Mouse (Mus musculus) lung, embryonic 15.5 days (tissue): ENCODE measurements at regions not wholly inside any gene's neighbourhood (a gene's known extent, or its start where the extent isn't known, plus 50 kb on each side); places are given as distances from the start of the nearest gene placed in this dataset.
"Not testable (repeated sequence)": the region's sequence is repeated elsewhere in the genome, so short reads cannot be mapped to it uniquely, and the experiment has no call there.

Experiments used
- ATAC-seq: fragments of 200-750 bp; cut with Nextera tagmentation; 2 replicates; pipeline ENCODE4 v1.8.0; 2017; ENCODE audit warnings: moderate number of reproducible peaks, borderline replicate concordance; ENCODE audit not compliant: low FRiP score, low TSS enrichment; ENCODE audit errors: extremely low read depth
- H3K27ac ChIP-seq: fragments of 300-500 bp; sonication (generic); 2 replicates; pipeline ENCODE4 v1.5.1; 2015; ENCODE audit warnings: moderate library complexity, mild to moderate bottlenecking, inconsistent platforms
- H3K27me3 ChIP-seq: fragments of 300-500 bp; sonication (generic); 2 replicates; pipeline ENCODE4 v1.6.1; 2015; ENCODE audit warnings: inconsistent platforms
- H3K36me3 ChIP-seq: fragments of 300-500 bp; sonication (generic); 2 replicates; pipeline ENCODE4 v1.6.1; 2015; ENCODE audit warnings: inconsistent platforms
- H3K4me1 ChIP-seq: fragments of 300-500 bp; sonication (generic); 2 replicates; pipeline ENCODE4 v1.6.1; 2015; ENCODE audit warnings: inconsistent platforms
- H3K4me2 ChIP-seq: fragments of 300-500 bp; sonication (generic); 2 replicates; pipeline ENCODE4 v1.6.1; 2015; ENCODE audit warnings: inconsistent platforms, mild to moderate bottlenecking, moderate library complexity
- H3K4me3 ChIP-seq: fragments of 300-500 bp; sonication (generic); 2 replicates; pipeline ENCODE4 v1.5.1; 2015; ENCODE audit warnings: mild to moderate bottlenecking, inconsistent platforms
- H3K9ac ChIP-seq: fragments of 300-500 bp; sonication (generic); 2 replicates; pipeline ENCODE4 v1.6.1; 2015; ENCODE audit warnings: inconsistent platforms
- H3K9me3 ChIP-seq: fragments of 300-500 bp; sonication (generic); 2 replicates; pipeline ENCODE4 v1.6.1; 2016; ENCODE audit warnings: inconsistent platforms
- WGBS: fragments of 180-500 bp; shearing (Covaris S2); methylation state at CpG from one replicate; pipeline ENCODE4 v1.1.7; 2015; 5-methylcytosine and 5-hydroxymethylcytosine counted together

- H3K4me2 ChIP-seq: no peak overlapping the region
- 78% methylated on average over 21 of the region's 21 CpGs for WGBS
- no peaks in the 10 kb centered on the region for H3K27me3 ChIP-seq
- H3K36me3 ChIP-seq: no peaks in the 10 kb centered on the region
- H3K27ac ChIP-seq: no peak overlapping the region
- no peaks in the 10 kb centered on the region for H3K9me3 ChIP-seq
- H3K4me3 ChIP-seq: no peak overlapping the region
- H3K4me1 ChIP-seq: peaks cover 18% of the 10 kb centered on the region
- no peak overlapping the region for H3K9ac ChIP-seq
- ATAC-seq: no peak
Measured at GRCm38 (mm10) chr8:8969112-8969950, 279.0 kb upstream of the Arglu1 start.

GRCm38 (mm10) chr8:8966658-8967048 is 276.3 kb upstream of the Arglu1 start:
- WGBS: 65% methylated on average over 1 of the region's 1 CpGs
- Histone ChIP-seq H3K4me3 (no peak overlapping the region), H3K36me3 (no peaks in the 10 kb centered on the region), H3K9me3 (no peaks in the 10 kb centered on the region), H3K9ac (no peak overlapping the region), H3K27ac (no peak overlapping the region), H3K4me2 (no peak overlapping the region), H3K27me3 (no peaks in the 10 kb centered on the region), H3K4me1 (peaks cover 18% of the 10 kb centered on the region)
- ATAC-seq: no peak

GRCm38 (mm10) chr8:8965983-8966657 is 275.8 kb upstream of the Arglu1 start:
- Histone ChIP-seq H3K27me3 (no peaks in the 10 kb centered on the region), H3K4me3 (no peak overlapping the region), H3K36me3 (no peaks in the 10 kb centered on the region), H3K9me3 (no peaks in the 10 kb centered on the region), H3K27ac (peak overlapping the region; percentile 35; the same call in 1 of the 2 replicates), H3K4me1 (peaks cover 18% of the 10 kb centered on the region), H3K9ac (no peak overlapping the region), H3K4me2 (no peak overlapping the region)
- ATAC-seq: peak; percentile 81
- WGBS: 13% methylated on average over 10 of the region's 10 CpGs

- Histone ChIP-seq H3K4me1 (peaks cover 10% of the 10 kb centered on the region), H3K36me3 (no peaks in the 10 kb centered on the region), H3K27ac (no peak overlapping the region), H3K9me3 (no peaks in the 10 kb centered on the region), H3K27me3 (no peaks in the 10 kb centered on the region), H3K9ac (no peak overlapping the region), H3K4me2 (no peak overlapping the region), H3K4me3 (no peak overlapping the region)
- WGBS: 78% methylated on average over 3 of the region's 3 CpGs
- no peak for ATAC-seq
Measured at GRCm38 (mm10) chr8:8960221-8960620, 269.9 kb upstream of the Arglu1 start.

GRCm38 (mm10) chr8:8959787-8960093 is 269.4 kb upstream of the Arglu1 start:
- WGBS: 15% methylated on average over 1 of the region's 1 CpGs
- no peaks in the 10 kb centered on the region for H3K27me3 ChIP-seq
- peaks cover 10% of the 10 kb centered on the region for H3K4me1 ChIP-seq
- H3K9ac ChIP-seq: no peak overlapping the region
- no peaks in the 10 kb centered on the region for H3K36me3 ChIP-seq
- no peak overlapping the region for H3K27ac ChIP-seq
- ATAC-seq: peak; percentile 46; the same call in 1 of the 2 replicates
- no peaks in the 10 kb centered on the region for H3K9me3 ChIP-seq
- no peak overlapping the region for H3K4me2 ChIP-seq
- no peak overlapping the region for H3K4me3 ChIP-seq

GRCm38 (mm10) chr8:8959021-8959786 is 268.9 kb upstream of the Arglu1 start:
- no peak overlapping the region for H3K27ac ChIP-seq
- 53% methylated on average over 8 of the region's 8 CpGs for WGBS
- ATAC-seq: peak; percentile 23; the same call in 1 of the 2 replicates

GRCm38 (mm10) chr8:8958140-8958539 is 267.8 kb upstream of the Arglu1 start:
- not testable (repeated sequence) for H3K9ac ChIP-seq, H3K36me3 ChIP-seq, H3K27ac ChIP-seq, ATAC-seq, H3K27me3 ChIP-seq, H3K4me2 ChIP-seq, H3K4me3 ChIP-seq, H3K9me3 ChIP-seq
- 77% methylated on average over 8 of the region's 8 CpGs for WGBS
- peaks cover 10% of the 10 kb centered on the region for H3K4me1 ChIP-seq

More at GRCm38 (mm10) chr8:8959021-8959786, 268.9 kb upstream of the Arglu1 start:
- no peak overlapping the region for H3K9ac ChIP-seq
- H3K9me3 ChIP-seq: no peaks in the 10 kb centered on the region
- no peak overlapping the region for H3K4me3 ChIP-seq
- no peaks in the 10 kb centered on the region for H3K36me3 ChIP-seq
- no peak overlapping the region for H3K4me2 ChIP-seq
- no peaks in the 10 kb centered on the region for H3K27me3 ChIP-seq
- peaks cover 10% of the 10 kb centered on the region for H3K4me1 ChIP-seq

GRCm38 (mm10) chr8:8952212-8952611 is 261.9 kb upstream of the Arglu1 start:
- H3K27ac ChIP-seq: no peak overlapping the region
- no peaks in the 10 kb centered on the region for H3K27me3 ChIP-seq
- 25% methylated on average over 4 of the region's 4 CpGs for WGBS
- H3K9me3 ChIP-seq: no peaks in the 10 kb centered on the region
- H3K9ac ChIP-seq: no peak overlapping the region
- no peak overlapping the region for H3K4me2 ChIP-seq
- H3K4me1 ChIP-seq: peaks cover 21% of the 10 kb centered on the region
- no peak for ATAC-seq
- no peak overlapping the region for H3K4me3 ChIP-seq
- H3K36me3 ChIP-seq: no peaks in the 10 kb centered on the region

- H3K9me3 ChIP-seq: no peaks in the 10 kb centered on the region
- no peak overlapping the region for H3K27ac ChIP-seq
- no peak for ATAC-seq
- no peak overlapping the region for H3K4me2 ChIP-seq
- no peaks in the 10 kb centered on the region for H3K36me3 ChIP-seq
- H3K4me3 ChIP-seq: no peak overlapping the region
- H3K4me1 ChIP-seq: peaks cover 22% of the 10 kb centered on the region
- H3K9ac ChIP-seq: no peak overlapping the region
- WGBS: 5% methylated on average over 9 of the region's 9 CpGs
- H3K27me3 ChIP-seq: no peaks in the 10 kb centered on the region
Measured at GRCm38 (mm10) chr8:8951186-8951585, 260.9 kb upstream of the Arglu1 start.

GRCm38 (mm10) chr8:8947516-8948161 is 257.3 kb upstream of the Arglu1 start:
- no peak overlapping the region for H3K9ac ChIP-seq
- WGBS: 27% methylated on average over 7 of the region's 7 CpGs
- no peak overlapping the region for H3K4me3 ChIP-seq

GRCm38 (mm10) chr8:8942991-8943390 is 252.7 kb upstream of the Arglu1 start:
- Histone ChIP-seq H3K4me3 (no peak overlapping the region), H3K9ac (no peak overlapping the region), H3K4me1 (peaks cover 6% of the 10 kb centered on the region), H3K27ac (no peak overlapping the region), H3K27me3 (no peaks in the 10 kb centered on the region), H3K4me2 (no peak overlapping the region), H3K9me3 (no peaks in the 10 kb centered on the region), H3K36me3 (no peaks in the 10 kb centered on the region)
- 77% methylated on average over 6 of the region's 6 CpGs for WGBS
- no peak for ATAC-seq

More at GRCm38 (mm10) chr8:8947516-8948161, 257.3 kb upstream of the Arglu1 start:
- no peaks in the 10 kb centered on the region for H3K27me3 ChIP-seq
- peaks cover 22% of the 10 kb centered on the region for H3K4me1 ChIP-seq
- no peak overlapping the region for H3K4me2 ChIP-seq
- H3K9me3 ChIP-seq: no peaks in the 10 kb centered on the region
- no peak for ATAC-seq
- no peaks in the 10 kb centered on the region for H3K36me3 ChIP-seq
- no peak overlapping the region for H3K27ac ChIP-seq
